ENCODE assay signal across 8 mouse cellular contexts in genomic region chr2:31688074-31688925, GRCm38 (mm10). TPM values are rescaled to one million over a fixed set of nuclear protein-coding genes. Genes with fewer than 3 reads are reported as not detected.
A peak's percentile ranks its signal among the peaks of the same experiment; 100 is the strongest.
DNase-seq lines count a peak whose midpoint lies in the region; ATAC-seq and TF ChIP-seq lines count a peak whose summit lies in the region.

Gene Abl1, plus strand, starts transcription at chr2:31688376.

- TF ChIP-seq CTCF in liver, embryonic 14.5 days (IDR thresholded peaks at IDR 0.05; ENCODE audit: low read depth): peak; percentile 56
- TF ChIP-seq CTCF in stomach, postnatal 0 days (IDR thresholded peaks at IDR 0.05; ENCODE audit: low read depth): peak; percentile 70

- H3K4me3 ChIP-seq in forebrain, embryonic 10.5 days: peak within 1 kb of the TSS; percentile 80
- peak within 1 kb of the TSS; percentile 86 for H3K4me3 ChIP-seq in heart, embryonic 15.5 days
- peak within 1 kb of the TSS; percentile 87 to 88 for H3K4me3 ChIP-seq in liver, embryonic 14.5 days (ENCODE audit: insufficient read depth in 1 of 2, low read depth in 2 of 2, low read length in 2 of 2)
- peak within 1 kb of the TSS; percentile 77 for H3K4me3 ChIP-seq in neural tube, embryonic 11.5 days (ENCODE audit: low read depth, low read length)
- H3K4me3 ChIP-seq in stomach, postnatal 0 days (ENCODE audit: low read depth, low read length): peak within 1 kb of the TSS; percentile 100

- peak within 1 kb of the TSS; percentile 95 for H3K9ac ChIP-seq in heart, embryonic 15.5 days
- H3K9ac ChIP-seq in liver, embryonic 14.5 days (replicated peaks): peak within 1 kb of the TSS; percentile 91
- H3K9ac ChIP-seq in neural tube, embryonic 11.5 days (ENCODE audit: low read length): peak within 1 kb of the TSS; percentile 82
- H3K9ac ChIP-seq in stomach, postnatal 0 days (ENCODE audit: low read length): peak within 1 kb of the TSS; percentile 96

- TF ChIP-seq EP300 in liver, embryonic 14.5 days (IDR thresholded peaks at IDR 0.05; ENCODE audit: low read depth): no peak
- no peak for TF ChIP-seq EP300 in stomach, postnatal 0 days (optimal IDR thresholded peaks at IDR 0.05)

- no peaks in the 10 kb centered on the region for H3K9me3 ChIP-seq in forebrain, embryonic 10.5 days
- H3K9me3 ChIP-seq in heart, embryonic 15.5 days (replicated peaks): no peaks in the 10 kb centered on the region
- H3K9me3 ChIP-seq in liver, embryonic 14.5 days (ENCODE audit: control insufficient read depth, low read length): no peaks in the 10 kb centered on the region
- H3K9me3 ChIP-seq in neural tube, embryonic 11.5 days (ENCODE audit: control insufficient read depth, low read length): no peaks in the 10 kb centered on the region
- H3K9me3 ChIP-seq in stomach, postnatal 0 days (ENCODE audit: control insufficient read depth, low read length): no peaks in the 10 kb centered on the region

- WGBS in forebrain, embryonic 10.5 days: under 1% methylated on average over 63 of the region's 64 CpGs
- WGBS in heart, embryonic 15.5 days: under 1% methylated on average over 64 of the region's 64 CpGs
- WGBS in liver, embryonic 14.5 days (ENCODE audit: insufficient replicate concordance): under 1% methylated on average over 64 of the region's 64 CpGs
- WGBS in neural tube, embryonic 11.5 days: under 1% methylated on average over 63 of the region's 64 CpGs
- WGBS in stomach, postnatal 0 days: under 1% methylated on average over 51 of the region's 64 CpGs

- peaks cover 20% of the 10 kb centered on the region for H3K36me3 ChIP-seq in forebrain, embryonic 10.5 days (replicated peaks)
- H3K36me3 ChIP-seq in heart, embryonic 15.5 days: no peaks in the 10 kb centered on the region
- H3K36me3 ChIP-seq in liver, embryonic 14.5 days (replicated peaks; ENCODE audit: control insufficient read depth, insufficient read depth, low read depth): no peaks in the 10 kb centered on the region
- H3K36me3 ChIP-seq in neural tube, embryonic 11.5 days (ENCODE audit: control insufficient read depth, insufficient read depth, low read length): no peaks in the 10 kb centered on the region
- no peaks in the 10 kb centered on the region for H3K36me3 ChIP-seq in stomach, postnatal 0 days (ENCODE audit: control insufficient read depth, insufficient read depth, low read length)

- peaks cover 39% of the 10 kb centered on the region for H3K4me1 ChIP-seq in forebrain, embryonic 10.5 days
- peaks cover 27% of the 10 kb centered on the region for H3K4me1 ChIP-seq in heart, embryonic 15.5 days (replicated peaks)
- H3K4me1 ChIP-seq in liver, embryonic 14.5 days (replicated peaks; ENCODE audit: control insufficient read depth in 2 of 2, insufficient read depth in 2 of 2, low read length in 1 of 2): peaks cover 10 to 21% of the 10 kb centered on the region in 2 experiments
- H3K4me1 ChIP-seq in neural tube, embryonic 11.5 days (ENCODE audit: control insufficient read depth, insufficient read depth, low read length): peaks cover 17% of the 10 kb centered on the region; the same call in 1 of the 2 replicates
- peaks cover 3% of the 10 kb centered on the region; the same call in 1 of the 2 replicates for H3K4me1 ChIP-seq in stomach, postnatal 0 days (replicated peaks; ENCODE audit: control insufficient read depth, insufficient read depth)

- peak; percentile 85 to 89 for DNase-seq in CD8-positive naive resting alpha-beta T cell, adult 2 months (ENCODE audit: low read depth in 2 of 2, low spot score in 2 of 2)
- DNase-seq in c-Kit-positive CD71-negative TER-119-negative erythroid progenitor cells, embryonic 14.5 days (ENCODE audit: low read depth): peak; percentile 88
- DNase-seq in forebrain, embryonic 10.5 days (ENCODE audit: extremely low spot score, low spot score): peak; percentile 96
- peak; percentile 96 to 100 for DNase-seq in kidney, postnatal 25 days
- DNase-seq in liver, embryonic 14.5 days (ENCODE audit: low read depth in 3 of 3, low spot score in 3 of 3): peak; percentile 95 to 97 (median 96)
- peak; percentile 96 for DNase-seq in neural tube, embryonic 11.5 days (ENCODE audit: low spot score)
- peak; percentile 95 for DNase-seq in stomach, postnatal 0 days (ENCODE audit: low spot score)

- ATAC-seq in heart, embryonic 15.5 days (replicated peaks; ENCODE audit: insufficient number of reproducible peaks, insufficient read depth, low FRiP score, low read depth): peak; percentile 99
- peak; percentile 100 for ATAC-seq in liver, embryonic 14.5 days (ENCODE audit: insufficient read depth)
- peak; percentile 99 for ATAC-seq in neural tube, embryonic 11.5 days (ENCODE audit: insufficient read depth, low FRiP score, low TSS enrichment)
- ATAC-seq in stomach, postnatal 0 days (ENCODE audit: low FRiP score, low TSS enrichment): peak; percentile 100

- no peaks in the 10 kb centered on the region for H3K27me3 ChIP-seq in forebrain, embryonic 10.5 days (ENCODE audit: poor library complexity, severe bottlenecking)
- H3K27me3 ChIP-seq in heart, embryonic 15.5 days: no peaks in the 10 kb centered on the region
- H3K27me3 ChIP-seq in liver, embryonic 14.5 days (ENCODE audit: control insufficient read depth, insufficient read depth, low read length): no peaks in the 10 kb centered on the region
- H3K27me3 ChIP-seq in neural tube, embryonic 11.5 days (ENCODE audit: control insufficient read depth, insufficient read depth, low read length): no peaks in the 10 kb centered on the region
- H3K27me3 ChIP-seq in stomach, postnatal 0 days (ENCODE audit: control insufficient read depth, insufficient read depth, low read length): no peaks in the 10 kb centered on the region

- peak within 1 kb of the TSS; percentile 79 for H3K4me2 ChIP-seq in heart, embryonic 15.5 days
- peak within 1 kb of the TSS; percentile 86 for H3K4me2 ChIP-seq in liver, embryonic 14.5 days (ENCODE audit: low read depth)
- peak within 1 kb of the TSS; percentile 74 for H3K4me2 ChIP-seq in neural tube, embryonic 11.5 days (ENCODE audit: low read depth)
- H3K4me2 ChIP-seq in stomach, postnatal 0 days (replicated peaks; ENCODE audit: low read depth): peak within 1 kb of the TSS; percentile 85

- peak within 1 kb of the TSS; percentile 97 for H3K27ac ChIP-seq in forebrain, embryonic 10.5 days
- H3K27ac ChIP-seq in heart, embryonic 15.5 days: peak within 1 kb of the TSS; percentile 94
- peak within 1 kb of the TSS; percentile 72 for H3K27ac ChIP-seq in liver, embryonic 14.5 days
- H3K27ac ChIP-seq in neural tube, embryonic 11.5 days (ENCODE audit: low read depth, low read length): peak within 1 kb of the TSS; percentile 91
- H3K27ac ChIP-seq in stomach, postnatal 0 days (replicated peaks): peak within 1 kb of the TSS; percentile 97

RNA-seq across cellular contexts. Expression of gene Abl1, which starts in this region (rescaled TPM):
- 51.0 and 51.9 TPM in 2 replicates for polyA plus RNA-seq in forebrain, embryonic 10.5 days (2016; fragmentation: Nextera tagmentation; extraction: Ambion mirVana)
- 21.9 and 30.4 TPM in 2 replicates for polyA plus RNA-seq in heart, embryonic 15.5 days (2015; fragmentation: Nextera tagmentation; extraction: Ambion mirVana)
- polyA plus RNA-seq in liver, embryonic 14.5 days (2012; rRNA removed): 9.6 and 10.0 TPM in 2 replicates
- polyA plus RNA-seq in liver, embryonic 14.5 days (2014; fragmentation: Nextera tagmentation; extraction: Ambion mirVana): 4.8 and 6.9 TPM in 2 replicates
- 48.4 and 49.0 TPM in 2 replicates for polyA plus RNA-seq in neural tube, embryonic 11.5 days (2014; fragmentation: Nextera tagmentation; extraction: Ambion mirVana)
- polyA plus RNA-seq in stomach, postnatal 0 days (2015; fragmentation: Nextera tagmentation; extraction: Ambion mirVana): 11.1 and 11.5 TPM in 2 replicates

Comparison
In these comparisons a context has a peak if more than half of its experiments do, and no peak if none do; other contexts are left out.
1. Peak in every context shown above with its lines: DNase-seq, ATAC-seq, H3K4me3 ChIP-seq and H3K27ac ChIP-seq.